Mouse (Mus musculus) erythroblast, embryonic 14.5 days (primary cell): Measurements from ENCODE around the gene Dennd4b.

Source experiments
- GATA1 ChIP-seq: IDR thresholded peaks from 2 replicates; pipeline ENCODE4 v1.6.1; 2012; ENCODE audit warnings: low read length, inconsistent platforms, mixed read lengths
- TAL1 ChIP-seq: IDR thresholded peaks from 3 replicates; pipeline ENCODE4 v1.6.1; 2012; ENCODE audit warnings: low read length, inconsistent platforms, mixed read lengths

DNA sequence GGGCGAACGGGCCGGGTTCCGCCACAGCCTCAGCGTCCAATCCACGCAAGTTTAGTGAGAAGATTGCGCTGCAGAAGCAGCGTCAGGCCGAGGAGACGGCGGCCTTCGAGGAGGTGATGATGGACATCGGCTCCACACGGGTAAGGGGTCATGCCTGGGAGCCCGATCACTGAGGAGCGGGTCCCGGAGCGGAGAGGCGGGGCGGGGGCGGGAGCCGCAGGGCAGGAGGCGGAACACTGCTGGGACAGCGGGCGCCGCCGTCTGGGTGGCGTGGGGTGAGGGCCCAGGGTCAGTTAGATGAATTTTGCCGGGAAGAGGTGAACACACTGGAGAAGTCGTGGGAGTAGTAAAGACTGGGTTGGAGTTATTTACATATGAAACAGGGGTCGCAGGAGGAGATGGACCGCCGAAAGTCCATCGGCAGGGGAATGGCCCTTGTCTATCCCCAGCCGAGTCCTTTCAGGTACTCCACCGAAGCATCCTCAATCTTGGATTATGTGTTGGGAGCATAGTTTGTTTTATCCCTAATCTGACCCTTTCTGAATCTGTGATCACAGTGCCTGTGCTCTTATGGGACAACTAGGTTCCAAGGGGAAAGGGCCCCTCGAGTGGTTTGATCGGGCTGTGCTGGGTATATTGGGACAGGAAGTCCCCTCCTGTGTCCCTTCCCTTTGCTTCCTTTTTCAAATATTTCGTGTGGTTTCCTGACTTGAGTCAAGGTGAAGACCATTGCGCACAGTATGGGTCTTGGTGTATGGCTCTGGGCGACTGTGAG lies 10.4 kb upstream of the Dennd4b start:
- TF ChIP-seq GATA1: no peak
- TF ChIP-seq TAL1: no peak
